Mouse (Mus musculus) megakaryocyte progenitor cell, adult 5-6 weeks (primary cell): ENCODE measurements around the gene AA467197. TPM values are rescaled to one million over a fixed set of nuclear protein-coding genes. Genes with fewer than 3 reads are reported as not detected.

ENCODE experiments used
- total RNA-seq, 2 experiments: library from RNA; stranded (forward) in 1 of 2; stranded (reverse) in 1 of 2; fragments of 157-497, 149-512 nt in 1 of 2; fragments of 200-1000 nt in 1 of 2; gene quantifications; 2 replicates each; pipeline versions ENCODE4 v1.2.3 to v1.2.4; 2015 to 2017

Gene AA467197
- total RNA-seq, 2 experiments from 2014 or later: 4.2 to 5.4 TPM

Other genes starting within 250 kb of the AA467197 start
- 61.0 and 68.7 TPM in 2 replicates for gene Slc28a2, start 210.5 kb upstream of the AA467197 start, total RNA-seq (2015)
- 72.2 and 78.8 TPM in 2 replicates for gene Slc28a2, start 210.5 kb upstream of the AA467197 start, total RNA-seq (2017)
- 5.7 and 7.1 TPM in 2 replicates for gene Gm14085, start 152.0 kb upstream of the AA467197 start, total RNA-seq (2015)
- gene Gm14085, start 152.0 kb upstream of the AA467197 start, total RNA-seq (2017): 6.9 and 10.2 TPM in 2 replicates
- 199 and 209 TPM in 2 replicates for gene Gatm, start 25.7 kb upstream of the AA467197 start, total RNA-seq (2015)
- 131 and 133 TPM in 2 replicates for gene Gatm, start 25.7 kb upstream of the AA467197 start, total RNA-seq (2017)
- 1.8 and 2.1 TPM in 2 replicates for gene Slc30a4, start 65.7 kb downstream of the AA467197 start, total RNA-seq (2015)
- 2.5 and 2.7 TPM in 2 replicates for gene Slc30a4, start 65.7 kb downstream of the AA467197 start, total RNA-seq (2017)
- gene Bloc1s6, start 101.5 kb downstream of the AA467197 start, total RNA-seq (2015): 15.5 and 18.9 TPM in 2 replicates
- gene Bloc1s6, start 101.5 kb downstream of the AA467197 start, total RNA-seq (2017): 18.8 and 28.1 TPM in 2 replicates
- 29.5 and 34.6 TPM in 2 replicates for gene Sqor, start 128.3 kb downstream of the AA467197 start, total RNA-seq (2015)
- gene Sqor, start 128.3 kb downstream of the AA467197 start, total RNA-seq (2017): 35.5 and 41.0 TPM in 2 replicates